Mouse (Mus musculus) brain, embryonic 14.5 days (tissue): ENCODE measurements around the gene Fkbp5.

Source experiments
- CTCF ChIP-seq: fragments of 200-500 bp; IDR thresholded peaks from 2 replicates; pipeline ENCODE4 v1.5.1; 2012; ENCODE audit warnings: inconsistent platforms, mild to moderate bottlenecking, moderate library complexity, borderline replicate concordance; ENCODE audit not compliant: insufficient read depth, insufficient read length; ENCODE audit errors: extremely low read depth
- POLR2A ChIP-seq: fragments of 200-500 bp; IDR thresholded peaks from 2 replicates; pipeline ENCODE4 v1.6.1; 2012; ENCODE audit warnings: mild to moderate bottlenecking, inconsistent platforms, borderline replicate concordance; ENCODE audit not compliant: poor library complexity, insufficient read depth, insufficient read length, severe bottlenecking; ENCODE audit errors: extremely low read depth

DNA sequence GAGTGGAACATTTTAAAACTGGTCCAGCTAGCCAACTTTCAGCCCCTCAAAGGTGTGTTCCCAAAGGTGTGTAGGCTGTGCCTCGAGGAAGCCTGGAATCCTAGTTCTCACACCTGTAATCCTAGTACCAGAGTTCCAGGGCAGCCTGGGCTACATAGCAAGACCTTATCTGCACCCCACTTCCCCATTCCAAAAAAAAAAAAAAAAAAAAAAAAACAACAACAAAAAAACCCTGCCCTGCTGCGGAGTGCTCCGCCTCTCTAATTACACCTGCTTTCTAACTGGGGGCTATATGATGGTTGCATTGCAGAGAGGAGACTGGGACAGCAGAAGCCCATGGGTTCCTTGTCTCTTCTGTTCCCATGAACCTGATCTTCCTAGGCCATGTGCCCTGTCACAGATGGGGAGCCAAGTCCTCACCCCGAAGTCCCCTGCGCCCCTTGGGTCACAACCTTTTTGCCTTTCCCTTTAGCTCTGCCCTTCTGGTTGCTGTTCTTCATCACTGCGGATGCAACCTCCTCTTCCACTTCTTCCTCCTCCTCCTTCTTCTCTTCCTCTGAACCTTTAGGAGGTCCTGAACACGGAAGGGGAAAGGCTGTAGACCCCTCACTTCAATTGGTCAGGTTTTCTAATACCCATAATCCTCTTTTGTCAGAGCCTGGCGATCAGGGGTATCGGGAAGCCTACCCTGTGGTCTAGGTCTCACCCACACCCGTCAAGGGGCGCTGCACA, 155.2 kb downstream of the Fkbp5 start:
- TF ChIP-seq POLR2A (no peak), CTCF (no peak)
